Mouse (Mus musculus): ENCODE results near the gene BC051665. TPM values are rescaled to one million over a fixed set of nuclear protein-coding genes. Genes with fewer than 3 reads are reported as not detected.

Gene BC051665
- total RNA-seq (2021), result not detected

DNA sequence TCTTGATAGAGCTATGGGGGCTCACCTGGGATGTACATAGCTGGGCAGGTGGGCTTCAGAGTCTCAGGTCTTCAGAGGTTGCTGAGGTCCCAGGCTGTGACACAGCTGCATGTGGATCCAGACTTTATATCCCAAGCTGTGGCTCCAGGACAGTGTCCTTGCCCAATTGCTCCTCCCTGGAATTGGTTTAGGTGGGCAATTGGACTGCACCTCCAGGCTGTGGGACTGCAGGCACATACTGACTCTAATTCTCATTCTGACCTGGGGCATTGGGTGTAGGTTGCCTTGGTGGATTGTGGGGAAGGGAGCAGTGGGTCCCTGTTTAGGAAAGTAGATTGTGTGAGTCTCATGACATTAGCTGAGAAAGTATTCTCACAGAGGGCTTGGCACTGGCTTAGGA, at the start of gene BC051665:
Gene BC051665 (minus strand): TSS at position 101 of the 400 bp plus-strand sequence.
- DNase-seq (ENCODE audit: low spot score), result no peak
- intact Hi-C loops (cut with DNase I), result no loop called here

DNA sequence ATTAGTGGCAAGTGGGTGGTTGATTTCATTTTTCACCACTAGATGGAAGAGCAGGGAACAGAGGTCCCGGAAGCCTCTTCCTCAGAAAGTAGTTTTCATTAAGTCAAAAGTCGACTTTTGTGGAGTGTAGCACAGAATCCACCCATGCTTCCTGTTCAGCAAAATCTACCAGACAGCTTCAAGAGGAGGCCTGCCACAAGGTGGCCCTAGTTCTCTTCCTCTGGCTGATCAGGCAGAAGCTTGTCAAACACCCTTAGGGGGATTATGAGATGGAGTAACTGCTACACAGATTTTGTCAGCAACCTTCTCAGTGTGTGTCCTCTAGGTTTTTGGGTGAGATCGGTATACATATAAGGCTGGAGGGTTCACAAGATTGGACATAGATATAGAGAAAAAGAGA, 39.9 kb upstream of the BC051665 start:
- intact Hi-C loops (cut with DNase I), result loop anchor here (5.0 kb wide), 1 partner anchor 71 kb away; the partner anchor contains the start of genes Ctla2b and Gm49392
- peak; percentile 25 for DNase-seq (ENCODE audit: low spot score)

DNA sequence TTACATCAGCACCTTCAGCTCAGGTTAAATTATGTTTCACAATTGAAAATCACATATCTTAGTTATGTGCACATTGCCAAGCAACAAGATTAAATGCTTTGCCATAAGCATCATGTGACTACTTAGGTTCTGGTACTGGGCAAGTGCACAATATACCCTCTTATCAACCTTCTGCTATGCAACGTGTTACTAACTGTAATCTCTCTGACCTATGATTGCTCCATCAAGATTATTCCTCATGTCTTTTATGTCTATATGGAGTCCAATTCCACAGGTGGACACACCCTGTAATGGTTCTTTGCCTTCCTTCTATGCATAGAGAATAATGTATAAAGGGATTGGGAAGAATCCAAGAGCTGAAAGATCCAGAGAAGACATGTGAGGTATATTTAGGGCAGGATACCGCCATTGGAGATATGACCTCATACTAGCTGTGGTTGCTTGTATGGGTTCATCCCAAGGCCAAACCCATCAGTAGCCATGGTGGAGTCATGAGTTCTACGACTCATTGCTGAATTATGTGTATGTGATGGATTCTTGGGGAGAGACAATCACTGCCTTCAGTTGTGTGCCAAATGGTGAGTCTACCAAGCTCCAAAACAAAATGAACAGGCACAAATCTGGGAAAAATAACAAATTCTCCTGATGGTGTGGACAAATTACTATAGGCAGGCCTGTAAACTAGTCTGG, 34.5 kb upstream of the BC051665 start:
- DNase-seq (ENCODE audit: low spot score), result no peak
- intact Hi-C loops (cut with DNase I), result no loop called here

GRCm38 (mm10) chr13:60819469-60819868, 33.3 kb upstream of the BC051665 start:
- intact Hi-C loops (cut with DNase I), result loop anchor here (1.0 to 10.0 kb wide), 2 partner anchors 60 to 425 kb away; no protein-coding TSS in a partner anchor
- no peak for DNase-seq (ENCODE audit: low spot score)

- intact Hi-C loops (cut with DNase I), result loop anchor here (10.0 kb wide), 1 partner anchor 431 kb away; no protein-coding TSS in a partner anchor
- DNase-seq (ENCODE audit: low spot score), result no peak
These were observed 27.6 kb upstream of the BC051665 start for GRCm38 (mm10) chr13:60813722-60814121.

GRCm38 (mm10) chr13:60812768-60813167, 26.6 kb upstream of the BC051665 start:
- intact Hi-C loops (cut with DNase I), result loop anchor here (10.0 kb wide), 1 partner anchor 432 kb away; no protein-coding TSS in a partner anchor
- no peak for DNase-seq (ENCODE audit: low spot score)

GRCm38 (mm10) chr13:60809690-60810089, 23.5 kb upstream of the BC051665 start:
- no peak for DNase-seq (ENCODE audit: low spot score)
- intact Hi-C loops (cut with DNase I), result loop anchor here (10.0 kb wide), 1 partner anchor 435 kb away; no protein-coding TSS in a partner anchor

DNA sequence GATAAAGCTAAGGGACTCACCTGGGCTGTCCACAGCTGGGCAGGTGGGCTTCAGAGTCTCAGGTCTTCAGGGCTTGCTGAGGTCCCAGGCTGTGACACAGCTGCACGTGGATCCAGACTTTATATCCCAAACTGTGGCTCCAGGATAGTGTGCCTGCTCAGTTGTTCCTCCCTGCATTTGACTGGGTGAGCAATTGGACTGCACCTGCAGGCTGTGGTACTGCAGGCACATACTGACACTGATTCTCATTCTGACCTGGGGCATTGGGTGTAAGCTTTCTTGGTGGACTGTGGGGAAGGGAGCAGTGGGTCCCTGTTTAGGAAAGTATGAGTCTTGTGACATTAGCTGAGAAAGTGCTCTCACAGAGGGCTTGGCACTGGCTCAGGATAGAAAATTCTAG, 16.6 kb upstream of the BC051665 start, which contains the start of gene Ctsll3:
Gene Ctsll3 (minus strand): TSS at position 101 of the 400 bp plus-strand sequence.
- no peak for DNase-seq (ENCODE audit: low spot score)
- intact Hi-C loops (cut with DNase I), result no loop called here

DNA sequence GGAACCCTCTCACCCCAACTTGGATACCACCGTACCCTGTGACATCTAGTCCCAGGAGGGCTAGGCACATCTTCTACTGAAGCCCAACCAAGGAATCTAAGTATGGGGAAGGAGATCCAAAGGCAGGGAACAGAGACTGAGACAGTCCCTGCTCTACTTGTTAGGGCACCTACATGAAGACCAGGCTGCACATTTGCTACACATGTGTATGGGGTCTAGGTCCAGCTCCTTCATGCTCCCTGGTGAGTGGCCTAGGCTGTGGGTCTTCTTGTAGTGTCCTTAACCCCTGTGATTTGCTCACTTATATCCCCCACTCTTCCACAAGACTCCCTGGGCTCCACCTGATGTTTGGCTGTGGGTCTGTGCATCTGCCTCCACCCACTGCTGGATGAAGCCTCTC, 3.3 kb upstream of the BC051665 start:
- intact Hi-C loops (cut with DNase I), result no loop called here
- no peak for DNase-seq (ENCODE audit: low spot score)

DNA sequence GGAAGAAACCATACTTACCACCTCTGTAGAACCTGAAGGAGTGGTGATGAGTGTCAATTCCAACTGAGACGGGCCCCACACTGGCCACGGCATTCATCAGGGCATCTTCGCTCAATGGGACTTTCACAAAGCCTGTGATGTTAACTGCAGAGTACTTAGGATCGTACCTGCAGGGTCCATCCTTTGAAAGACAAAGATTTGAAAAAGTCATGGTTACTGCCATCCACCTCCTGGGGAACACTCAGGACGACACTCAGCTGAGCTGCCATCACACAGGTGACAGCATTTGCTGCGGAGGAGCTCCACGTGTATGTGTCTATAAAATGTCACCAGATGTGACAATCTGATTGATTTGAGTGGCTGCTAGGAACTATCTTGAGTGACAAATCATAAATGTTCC, 2.9 kb downstream of the BC051665 start:
- DNase-seq (ENCODE audit: low spot score), result no peak
- intact Hi-C loops (cut with DNase I), result no loop called here

DNA sequence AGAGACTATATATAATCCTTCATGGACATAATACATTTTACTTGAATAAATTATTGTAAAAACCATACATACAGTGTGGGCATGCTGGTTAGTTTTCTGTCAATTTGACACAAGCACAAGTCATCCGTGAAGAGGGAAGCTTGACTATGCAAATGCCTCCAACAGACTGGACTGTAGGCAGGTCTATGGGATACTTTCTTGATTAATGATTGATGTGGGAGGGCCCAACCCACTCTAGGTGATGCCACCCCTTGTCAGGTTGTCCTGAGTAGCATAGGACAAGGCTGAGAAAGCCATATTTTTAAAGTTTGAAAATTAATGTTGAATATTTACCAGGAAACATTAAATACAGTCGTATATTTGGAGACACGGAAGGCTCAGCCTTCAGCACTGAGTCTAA, 5.6 kb downstream of the BC051665 start:
- no peak for DNase-seq (ENCODE audit: low spot score)
- intact Hi-C loops (cut with DNase I), result no loop called here

DNA sequence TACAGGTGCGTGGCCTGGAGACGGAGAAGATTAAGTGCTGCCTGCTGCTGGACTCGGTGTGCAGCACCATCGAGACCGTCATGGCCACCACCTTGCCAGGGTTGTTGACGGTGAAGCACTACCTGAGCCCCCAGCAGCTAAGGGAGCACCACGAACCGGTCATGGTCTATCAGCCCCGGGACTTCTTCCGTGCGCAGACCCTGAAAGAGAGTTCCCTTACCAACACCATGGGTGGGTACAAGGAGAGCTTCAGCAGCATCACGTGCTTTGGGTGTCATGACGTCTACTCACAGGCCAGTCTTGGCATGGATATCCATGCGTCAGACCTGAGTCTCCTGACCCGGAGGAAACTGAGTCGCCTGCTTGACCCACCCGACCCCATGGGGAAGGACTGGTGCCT, 25.0 kb downstream of the BC051665 start:
- intact Hi-C loops (cut with DNase I), result no loop called here
- no peak for DNase-seq (ENCODE audit: low spot score)

- DNase-seq (ENCODE audit: low spot score), result no peak
- intact Hi-C loops (cut with DNase I), result no loop called here
These were observed 25.8 kb downstream of the BC051665 start for GRCm38 (mm10) chr13:60760392-60760791.

- DNase-seq (ENCODE audit: low spot score), result no peak
- intact Hi-C loops (cut with DNase I), result loop anchor here (1.0 to 5.0 kb wide), 2 partner anchors 60 to 483 kb away; no protein-coding TSS in a partner anchor
These were observed 27.0 kb downstream of the BC051665 start for GRCm38 (mm10) chr13:60759136-60759535.

- intact Hi-C loops (cut with DNase I), result loop anchor here (5.0 kb wide), 1 partner anchor 485 kb away; no protein-coding TSS in a partner anchor
These were observed 28.9 kb downstream of the BC051665 start for GRCm38 (mm10) chr13:60757292-60757691.

GRCm38 (mm10) chr13:60755251-60755650, 30.9 kb downstream of the BC051665 start:
- DNase-seq (ENCODE audit: low spot score), result no peak
- intact Hi-C loops (cut with DNase I), result loop anchor here (5.0 kb wide), 1 partner anchor 487 kb away; no protein-coding TSS in a partner anchor

More at GRCm38 (mm10) chr13:60757292-60757691, 28.9 kb downstream of the BC051665 start:
- DNase-seq (ENCODE audit: low spot score), result no peak

DNA sequence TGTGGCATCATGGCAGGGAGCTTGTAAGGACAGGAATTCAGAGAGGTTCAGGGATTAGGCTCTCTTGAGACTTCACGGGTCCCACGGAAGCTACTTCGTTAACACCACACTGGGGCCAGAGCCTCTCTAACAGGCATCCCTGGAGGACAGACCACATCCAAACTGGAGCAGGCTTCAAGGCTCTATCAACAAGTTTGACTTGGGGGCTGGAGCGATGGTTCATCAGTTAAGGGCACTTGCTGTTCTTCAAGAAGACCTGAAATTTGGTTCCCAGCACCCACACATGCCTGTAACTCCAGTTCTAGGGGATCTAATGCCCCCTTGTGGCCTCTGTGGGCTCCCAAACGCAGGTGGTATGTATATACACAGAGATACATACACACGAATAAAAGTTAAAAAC, 32.9 kb downstream of the BC051665 start:
- no peak for DNase-seq (ENCODE audit: low spot score)
- intact Hi-C loops (cut with DNase I), result no loop called here

DNA sequence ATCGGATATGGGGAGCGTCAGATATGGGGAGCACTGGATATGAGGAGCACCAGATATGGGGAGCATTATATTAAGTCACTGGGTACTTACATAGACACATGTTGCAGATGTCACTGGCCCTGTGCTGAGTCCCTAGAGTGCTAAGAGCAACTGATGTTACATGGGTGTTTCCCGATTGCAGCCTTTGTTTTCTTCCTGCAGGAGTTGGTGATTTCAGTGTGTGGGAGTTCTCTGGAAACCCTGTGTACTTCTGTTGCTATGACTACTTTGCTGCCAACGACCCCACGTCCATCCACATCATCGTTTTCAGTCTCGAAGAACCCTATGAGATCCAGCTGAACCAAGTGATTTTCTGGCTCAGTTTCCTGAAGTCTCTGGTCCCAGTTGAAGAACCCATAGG, 35.2 kb downstream of the BC051665 start:
- intact Hi-C loops (cut with DNase I), result no loop called here
- no peak for DNase-seq (ENCODE audit: low spot score)

GRCm38 (mm10) chr13:60748556-60748955, 37.6 kb downstream of the BC051665 start:
- intact Hi-C loops (cut with DNase I), result no loop called here
- no peak for DNase-seq (ENCODE audit: low spot score)

DNA sequence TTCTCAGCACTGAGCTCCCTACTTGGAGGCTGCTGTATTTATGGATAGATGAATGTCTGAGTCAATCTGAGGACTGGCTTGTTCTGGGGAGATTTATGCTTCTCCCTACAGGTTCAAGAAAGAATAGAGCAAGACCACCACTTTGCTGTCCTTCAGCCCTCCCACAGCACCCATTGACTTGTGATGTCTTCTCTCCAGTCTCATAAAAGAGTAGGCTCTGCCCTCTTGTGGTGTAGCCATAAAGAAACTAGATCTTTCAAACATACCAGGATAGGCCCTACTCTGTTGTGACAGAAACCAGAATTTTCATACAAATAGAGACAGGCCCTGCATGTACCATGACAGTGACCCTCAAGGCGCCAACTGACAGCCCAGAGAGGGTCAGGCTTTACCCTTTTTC, 39.0 kb downstream of the BC051665 start:
- intact Hi-C loops (cut with DNase I), result no loop called here
- DNase-seq (ENCODE audit: low spot score), result no peak

DNA sequence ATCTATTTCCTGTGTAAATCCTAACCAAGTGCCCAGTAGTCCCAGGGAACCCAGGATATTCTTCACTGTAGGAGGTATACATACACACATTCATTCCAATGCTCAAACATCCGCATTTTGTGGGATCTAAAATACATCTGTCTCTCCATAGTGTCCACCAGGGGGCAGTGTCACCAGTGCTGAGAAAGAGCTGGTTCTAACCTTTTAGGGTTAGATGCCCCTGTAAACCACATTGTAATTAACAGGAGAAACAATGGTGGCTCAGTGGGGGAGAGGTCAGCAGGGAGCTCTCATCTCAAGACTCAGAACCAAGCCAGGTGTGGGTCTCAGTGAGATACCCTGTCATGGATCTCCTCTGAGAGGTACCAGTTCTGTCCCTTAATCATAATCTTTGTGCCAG, 39.9 kb downstream of the BC051665 start:
- intact Hi-C loops (cut with DNase I), result no loop called here
- no peak for DNase-seq (ENCODE audit: low spot score)

All from heart, postnatal 25 days (tissue).